Mouse (Mus musculus) kidney, postnatal 25 days (tissue): ENCODE measurements at regions not wholly inside any gene's neighbourhood (a gene's known extent, or its start where the extent isn't known, plus 50 kb on each side); places are given as distances from the start of the nearest gene placed in this dataset.

Source experiments
- DNase-seq, 2 experiments: peaks; one replicate each; pipeline ENCODE4 v3.0.0; 2021; ENCODE audit warnings: mixed read lengths in 2 of 2

DNA sequence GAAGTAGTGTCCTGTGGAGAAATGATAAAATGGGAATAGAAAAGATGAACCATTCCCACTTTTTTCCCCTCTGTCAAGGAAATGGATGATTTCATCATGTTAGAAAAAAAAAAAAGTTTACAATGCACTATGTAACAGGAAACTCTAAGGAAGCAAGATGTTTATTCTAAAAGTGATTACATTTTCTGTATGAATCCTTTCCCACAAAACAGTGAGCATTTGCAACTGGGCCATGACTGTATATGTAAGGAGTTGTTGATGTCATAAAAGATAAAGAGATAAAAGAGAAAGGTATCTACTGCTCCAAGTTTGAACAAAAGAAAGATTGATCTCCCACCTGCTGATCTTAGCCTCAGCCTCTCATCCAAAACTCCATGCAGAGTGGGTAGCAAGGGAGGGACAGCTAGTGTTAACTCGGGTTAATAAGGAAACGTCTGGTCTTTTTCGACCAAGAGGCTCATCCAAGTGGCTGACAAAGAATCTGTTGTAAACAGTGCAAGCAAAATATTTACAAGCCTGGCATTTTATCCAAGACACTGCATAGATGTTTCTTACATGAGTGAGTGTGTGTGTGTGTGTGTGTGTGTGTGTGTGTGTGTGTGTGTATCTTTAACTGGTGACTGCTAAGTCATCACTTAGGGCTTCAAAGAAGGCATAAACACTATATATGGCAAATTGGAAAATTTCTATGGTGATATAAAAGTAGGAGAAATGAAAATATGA is 213.3 kb downstream of the Gm9733 start:
- DNase-seq, result no peak

DNA sequence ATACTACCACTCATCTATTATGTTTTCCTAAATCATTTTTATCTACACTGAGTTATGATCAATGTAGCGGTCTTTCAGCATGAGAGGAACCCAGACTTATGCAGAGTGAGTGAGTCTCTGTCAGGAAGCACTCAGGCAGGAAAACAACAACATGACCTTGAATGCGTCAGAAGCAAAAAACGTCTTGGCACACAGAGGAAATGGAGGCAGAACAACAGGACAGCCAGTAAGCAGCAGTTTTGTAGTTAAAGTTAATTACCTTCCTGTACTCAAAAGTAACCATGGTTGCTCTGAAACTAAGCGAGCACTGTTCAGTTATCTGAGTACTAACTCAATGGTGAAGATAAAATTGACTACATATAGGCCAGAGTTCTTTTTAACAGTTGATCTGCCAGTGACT is 205.4 kb downstream of the Gm9733 start:
- no peak for DNase-seq

DNA sequence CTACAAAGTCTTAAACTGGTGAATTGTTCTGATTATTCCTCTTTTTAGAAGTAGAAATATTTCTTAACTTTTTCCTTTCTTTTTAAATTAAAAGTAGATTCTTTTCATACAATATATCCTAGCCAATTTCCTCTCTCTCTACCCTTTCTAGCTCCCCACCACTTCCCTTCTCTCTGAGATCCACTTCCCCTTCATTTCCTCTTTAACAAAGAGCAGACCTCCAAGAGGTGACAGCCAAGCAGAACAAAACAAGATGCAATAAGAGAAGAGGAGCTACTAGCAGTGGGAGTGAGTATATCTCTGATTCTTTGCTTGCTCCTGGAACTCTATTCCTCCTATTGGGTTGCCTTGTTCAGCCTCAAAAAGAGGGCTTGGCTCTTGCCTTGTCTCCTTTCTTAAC is 203.7 kb downstream of the Gm9733 start:
- DNase-seq, result no peak

DNA sequence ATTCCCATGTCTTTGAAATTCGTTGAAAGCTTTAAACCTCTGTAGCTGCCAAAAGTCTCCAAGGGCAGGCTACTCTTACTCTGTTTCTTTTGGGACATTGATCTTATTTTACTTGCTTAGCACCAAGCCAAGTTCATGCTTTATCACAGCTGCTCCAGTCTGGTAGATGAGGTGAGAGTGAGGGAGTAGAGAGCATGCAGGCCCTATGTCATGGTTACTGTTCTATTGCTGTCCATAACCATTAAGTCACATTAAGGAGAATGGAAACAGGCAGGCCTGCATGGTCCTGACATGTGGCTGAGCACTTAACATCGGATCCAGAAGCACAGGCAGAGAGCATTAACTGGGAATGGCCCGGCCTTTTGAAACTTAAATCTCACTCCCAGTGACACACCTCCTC is 203.1 kb downstream of the Gm9733 start:
- DNase-seq, result no peak

GRCm38 (mm10) chr3:15129729-15130369 is 202.3 kb downstream of the Gm9733 start:
- no peak for DNase-seq

- no peak for DNase-seq
Observed at GRCm38 (mm10) chr3:15132136-15132535, 200.0 kb downstream of the Gm9733 start.

GRCm38 (mm10) chr3:15139550-15139949 is 192.6 kb downstream of the Gm9733 start:
- DNase-seq, result no peak

- DNase-seq, result no peak
Observed at GRCm38 (mm10) chr3:15153710-15154109, 178.4 kb downstream of the Gm9733 start.

DNA sequence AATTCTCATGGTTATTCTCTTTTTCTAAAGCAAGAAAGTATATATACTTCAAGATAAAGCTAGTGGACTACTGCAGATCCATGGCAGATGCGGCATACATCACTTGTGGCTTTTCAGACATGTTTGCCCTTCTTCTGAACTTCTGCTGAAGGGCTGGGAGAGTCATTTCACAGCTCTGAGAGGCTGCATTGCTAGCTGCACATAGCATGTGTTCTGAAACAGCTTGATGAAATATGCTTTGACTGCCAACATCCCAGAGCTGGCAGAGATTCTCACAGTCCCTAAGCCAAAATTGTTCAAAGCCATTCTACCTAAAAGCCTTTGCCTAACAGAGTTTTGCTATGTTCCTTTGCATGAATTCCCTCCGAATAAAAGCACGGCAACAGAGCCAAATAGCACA is 177.9 kb downstream of the Gm9733 start:
- peak in 1 of 2 experiments; percentile 34 for DNase-seq

DNA sequence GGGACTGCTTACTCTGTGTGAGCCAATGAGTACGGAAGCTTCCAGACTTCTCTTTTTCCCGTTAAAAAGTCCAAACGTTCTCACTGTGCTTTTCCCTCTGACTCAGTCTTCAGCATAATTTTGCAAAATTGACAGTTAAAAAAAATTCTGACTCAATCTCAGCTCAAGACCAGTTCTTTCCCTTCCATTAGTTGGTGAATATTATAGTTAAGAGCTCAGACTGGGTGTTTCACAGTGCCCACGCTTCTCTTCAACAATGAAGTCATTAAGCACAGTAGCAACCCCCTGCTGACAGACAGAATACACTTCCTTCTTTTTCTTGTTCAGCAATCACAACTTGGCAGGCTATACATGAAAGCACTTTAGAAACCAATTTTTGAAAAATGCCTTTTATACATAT is 175.4 kb downstream of the Gm9733 start:
- no peak for DNase-seq

- no peak for DNase-seq
Observed at GRCm38 (mm10) chr3:15157842-15158241, 174.3 kb downstream of the Gm9733 start.

DNA sequence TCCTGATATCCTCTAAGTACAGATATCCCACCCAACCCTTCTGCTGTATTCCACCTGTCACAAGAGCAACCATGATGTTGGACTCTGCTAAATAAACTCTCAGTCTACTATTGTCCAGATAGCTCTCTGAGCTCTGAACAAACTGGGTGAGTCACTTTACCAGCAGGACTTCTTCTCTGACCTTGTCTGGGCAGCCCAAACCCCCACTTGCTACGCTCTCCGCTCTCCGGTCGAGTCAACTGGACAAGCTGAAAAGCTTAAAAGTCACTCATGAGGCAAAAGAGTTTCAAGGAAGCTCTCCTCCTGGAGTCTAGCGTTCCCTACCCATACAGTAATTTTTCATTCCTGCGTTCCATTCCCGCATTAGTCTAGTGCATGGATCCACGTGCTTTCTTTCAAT is 173.2 kb downstream of the Gm9733 start:
- peak in 1 of 2 experiments; percentile 40 for DNase-seq

DNA sequence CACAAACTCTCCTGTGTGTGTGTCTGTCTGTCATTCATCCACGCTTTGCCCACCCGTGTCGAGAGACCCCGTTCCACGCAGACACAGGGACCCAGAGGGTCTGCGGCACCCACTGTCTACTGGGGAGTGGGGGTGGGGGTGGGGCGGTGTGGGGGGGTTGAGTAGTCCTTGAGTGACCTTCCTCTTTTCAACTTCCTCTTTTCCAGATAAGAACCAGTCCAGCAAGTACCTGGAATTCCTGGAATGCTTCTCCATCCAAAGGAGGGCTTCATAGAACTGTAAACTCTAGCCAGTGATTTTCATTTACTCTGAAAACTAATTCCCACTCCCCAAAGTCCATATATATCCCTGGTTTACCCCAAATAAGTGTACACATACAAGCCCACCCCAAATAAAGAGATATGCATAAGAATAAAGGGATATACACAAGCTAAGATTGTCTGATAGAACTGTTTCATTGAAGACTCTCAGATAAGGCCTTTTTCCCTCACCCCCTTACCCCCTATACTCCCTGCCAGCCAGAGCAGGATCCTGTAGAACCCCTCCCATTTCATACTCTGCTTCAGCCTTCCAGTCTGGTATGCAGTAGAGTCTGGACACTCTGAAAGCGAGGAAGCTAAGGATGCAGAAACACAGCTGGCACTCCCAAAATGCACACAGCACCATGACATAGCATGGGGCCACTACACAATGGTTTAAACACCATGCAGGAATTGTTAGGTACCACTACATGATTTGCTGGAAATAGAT is 172.0 kb downstream of the Gm9733 start:
- DNase-seq, result no peak

DNA sequence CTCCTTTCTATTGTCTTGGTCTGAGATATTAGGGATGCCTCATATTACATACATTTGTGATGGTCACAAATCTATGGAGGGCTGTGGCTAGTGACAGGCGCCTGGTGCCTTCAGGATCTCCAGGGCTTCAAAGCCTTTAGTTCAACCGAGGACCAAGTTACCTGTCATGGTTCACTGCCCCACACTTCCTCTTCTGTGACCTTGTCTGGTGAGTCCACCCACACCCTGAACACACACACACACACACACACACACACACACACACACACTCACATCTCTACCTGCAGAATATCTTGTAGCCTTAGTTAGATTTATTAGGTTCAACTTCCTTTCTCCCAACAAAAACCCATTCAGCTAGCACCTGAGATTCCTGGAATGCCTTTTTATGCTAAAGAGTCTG is 156.3 kb downstream of the Gm9733 start:
- no peak for DNase-seq

- DNase-seq, result no peak
Observed at GRCm38 (mm10) chr3:15179079-15179812, 152.9 kb downstream of the Gm9733 start.

GRCm38 (mm10) chr3:15181111-15181510 is 151.0 kb downstream of the Gm9733 start:
- DNase-seq, result no peak

GRCm38 (mm10) chr3:15186731-15187130 is 145.4 kb downstream of the Gm9733 start:
- no peak for DNase-seq

- peak; percentile 72 to 88 for DNase-seq
Observed at GRCm38 (mm10) chr3:15194362-15194761, 137.7 kb downstream of the Gm9733 start.

- DNase-seq, result no peak
Observed at GRCm38 (mm10) chr3:15196101-15196500, 136.0 kb downstream of the Gm9733 start.

GRCm38 (mm10) chr3:15198086-15198485 is 134.0 kb downstream of the Gm9733 start:
- DNase-seq, result no peak

DNA sequence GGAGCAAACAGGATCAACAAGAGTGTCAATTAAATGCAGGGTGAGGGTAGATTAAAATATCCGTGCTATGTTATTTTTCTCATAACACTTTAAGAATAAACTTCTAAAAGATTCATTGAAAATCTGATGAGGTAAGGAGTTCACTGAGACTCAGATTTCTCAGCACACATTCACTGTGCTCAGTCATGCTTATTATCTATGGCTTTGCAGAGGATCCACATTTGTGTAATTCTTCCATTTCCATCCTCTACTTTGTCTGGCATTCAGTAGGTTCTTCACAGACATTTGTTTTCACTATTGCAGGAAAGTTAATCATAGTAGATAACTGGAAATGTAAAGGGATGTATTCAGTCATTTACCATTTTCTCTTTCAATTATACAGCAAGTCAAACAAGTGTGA is 131.8 kb downstream of the Gm9733 start:
- no peak for DNase-seq

GRCm38 (mm10) chr3:15200990-15201389 is 131.1 kb downstream of the Gm9733 start:
- no peak for DNase-seq

DNA sequence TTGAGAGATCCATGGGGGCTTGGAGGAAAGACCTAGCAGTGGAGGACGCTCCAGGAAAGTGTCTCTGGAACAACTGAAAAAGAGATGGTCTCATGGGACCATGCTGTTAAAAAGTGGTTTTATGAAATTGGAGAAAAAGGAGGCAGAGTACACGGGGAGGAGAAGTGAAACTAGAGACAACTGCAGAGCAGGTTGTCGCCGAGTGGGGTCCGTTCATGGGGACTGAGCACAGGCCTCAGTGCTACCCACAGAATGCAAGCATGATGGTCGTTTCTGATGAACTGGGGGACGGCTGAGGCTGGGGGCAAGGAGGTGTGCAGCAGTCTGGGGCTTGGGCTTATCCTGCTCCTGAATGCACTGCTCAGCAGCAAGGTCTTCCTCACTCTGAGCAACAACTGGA is 129.3 kb downstream of the Gm9733 start:
- DNase-seq, result no peak
